Mouse (Mus musculus) lung, postnatal 25 days (tissue): Measurements from ENCODE around the gene Gpsm3.
A peak's percentile ranks its signal among the peaks of the same experiment; 100 is the strongest.

Experiments
- DNase-seq: peaks from one replicate; pipeline ENCODE4 v3.0.0; 2022; ENCODE audit warnings: low spot score

Gene Gpsm3

GRCm38 (mm10) chr17:34603375-34604060, 13.9 kb downstream of the Gpsm3 start, which contains the start of gene Rnf5:
Gene Rnf5, minus strand, starts transcription at chr17:34603690.
- peak; percentile 100 for DNase-seq

GRCm38 (mm10) chr17:34604061-34604508, 14.5 kb downstream of the Gpsm3 start, which contains the start of gene Agpat1:
Gene Agpat1, plus strand, starts transcription at chr17:34604262.
- peak; percentile 99 for DNase-seq

- peak; percentile 81 for DNase-seq
These were observed 15.1 kb downstream of the Gpsm3 start for GRCm38 (mm10) chr17:34604511-34605237.

GRCm38 (mm10) chr17:34605609-34606008, 16.0 kb downstream of the Gpsm3 start:
- peak; percentile 97 for DNase-seq

GRCm38 (mm10) chr17:34606186-34607039, 16.8 kb downstream of the Gpsm3 start:
- no peak for DNase-seq

- no peak for DNase-seq
These were observed 18.4 kb downstream of the Gpsm3 start for GRCm38 (mm10) chr17:34607997-34608396.

GRCm38 (mm10) chr17:34611050-34611449, 21.4 kb downstream of the Gpsm3 start:
- no peak for DNase-seq

- no peak for DNase-seq
These were observed 23.5 kb downstream of the Gpsm3 start for GRCm38 (mm10) chr17:34613054-34613645.

GRCm38 (mm10) chr17:34613830-34614229, 24.2 kb downstream of the Gpsm3 start:
- no peak for DNase-seq

GRCm38 (mm10) chr17:34615871-34616270, 26.3 kb downstream of the Gpsm3 start, which contains the start of gene Egfl8:
Gene Egfl8, minus strand, starts transcription at chr17:34615971.
- no peak for DNase-seq

- DNase-seq: peak; percentile 85
These were observed 29.4 kb downstream of the Gpsm3 start for GRCm38 (mm10) chr17:34618999-34619398.

- DNase-seq: no peak
These were observed 31.4 kb downstream of the Gpsm3 start for GRCm38 (mm10) chr17:34621006-34621405.

GRCm38 (mm10) chr17:34623161-34623560, 33.6 kb downstream of the Gpsm3 start:
- DNase-seq: no peak

- DNase-seq: no peak
These were observed 35.4 kb downstream of the Gpsm3 start for GRCm38 (mm10) chr17:34624981-34625380.

- no peak for DNase-seq
These were observed 36.6 kb downstream of the Gpsm3 start for GRCm38 (mm10) chr17:34626062-34626772.

GRCm38 (mm10) chr17:34626773-34627092, 37.1 kb downstream of the Gpsm3 start:
- DNase-seq: no peak

GRCm38 (mm10) chr17:34627093-34627942, 37.7 kb downstream of the Gpsm3 start:
- DNase-seq: peak; percentile 89

- peak; percentile 51 for DNase-seq
These were observed 38.5 kb downstream of the Gpsm3 start, which contains the start of gene Ppt2 for GRCm38 (mm10) chr17:34627943-34628643. Gene Ppt2, minus strand, starts transcription at chr17:34628510.

GRCm38 (mm10) chr17:34628644-34628967, 39.0 kb downstream of the Gpsm3 start:
- DNase-seq: no peak
